Mouse (Mus musculus): ENCODE results near the gene Gm21988. TPM values are rescaled to one million over a fixed set of nuclear protein-coding genes. Genes with fewer than 3 reads are reported as not detected.

Gm21988 gene
- 0.59 TPM for polyA plus RNA-seq (2014; fragmentation: Illumina TruSeq; extraction: RNeasy Lipid Tissue Mini Kit (QIAGEN cat#74804); ENCODE audit: low replicate concordance)

DNA sequence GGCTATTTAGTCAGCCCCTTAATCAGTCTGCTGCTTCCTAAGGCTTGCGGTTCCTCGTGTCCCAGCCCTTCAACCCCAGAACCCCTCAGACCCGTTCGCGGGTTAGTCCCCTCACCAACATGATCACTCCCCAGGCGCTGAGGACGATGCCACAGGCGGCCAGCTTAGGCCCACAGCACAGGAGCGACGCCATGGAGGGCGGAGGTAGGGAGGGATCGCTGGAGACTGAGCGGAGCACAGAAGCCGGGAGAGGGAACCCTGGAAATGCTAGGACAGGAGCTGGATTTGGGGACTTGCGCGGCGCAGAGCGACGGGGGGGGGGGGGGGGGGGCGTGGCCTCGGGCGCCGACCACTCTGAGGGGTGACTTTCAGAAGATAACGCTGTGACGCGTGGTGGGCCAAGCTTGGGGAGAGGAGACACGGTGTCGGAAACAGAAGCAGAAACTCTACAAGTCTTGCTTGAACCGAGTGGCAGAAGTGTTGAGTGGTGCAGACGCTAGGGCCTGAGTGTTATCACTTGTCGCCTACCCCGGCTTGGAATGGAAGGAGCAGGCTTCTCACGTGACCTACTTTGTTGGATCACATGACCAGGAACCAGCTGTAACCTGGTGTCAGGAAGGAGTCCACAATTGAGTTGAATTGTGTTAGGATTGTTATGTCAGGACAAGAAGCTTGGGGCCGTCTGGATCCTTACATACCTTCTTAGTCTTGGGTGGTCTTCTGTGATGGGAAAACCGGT lies at the start of gene Gm21988, which contains the start of gene Rnasek:
Gm21988 (minus strand) TSS at position 290 of the 739 bp plus-strand sequence.
Rnasek (minus strand) TSS at position 302 of the 739 bp plus-strand sequence.

GRCm38 (mm10) chr11:70254931-70255531 lies 15.4 kb upstream of the Gm21988 start, which contains the start of gene Alox12:
TSS of gene Alox12 (minus strand) at chr11:70255353.

GRCm38 (mm10) chr11:70237457-70238167 lies 2.0 kb downstream of the Gm21988 start, which contains the start of gene 0610010K14Rik:
TSS of gene 0610010K14Rik (minus strand) at chr11:70237914.

GRCm38 (mm10) chr11:70229260-70230010 lies 10.2 kb downstream of the Gm21988 start, which contains the start of gene Bcl6b:
TSS of gene Bcl6b (minus strand) at chr11:70229798.

GRCm38 (mm10) chr11:70220731-70221602 lies 18.7 kb downstream of the Gm21988 start, which contains the start of gene Slc16a13:
TSS of gene Slc16a13 (minus strand) at chr11:70221064.

DNA sequence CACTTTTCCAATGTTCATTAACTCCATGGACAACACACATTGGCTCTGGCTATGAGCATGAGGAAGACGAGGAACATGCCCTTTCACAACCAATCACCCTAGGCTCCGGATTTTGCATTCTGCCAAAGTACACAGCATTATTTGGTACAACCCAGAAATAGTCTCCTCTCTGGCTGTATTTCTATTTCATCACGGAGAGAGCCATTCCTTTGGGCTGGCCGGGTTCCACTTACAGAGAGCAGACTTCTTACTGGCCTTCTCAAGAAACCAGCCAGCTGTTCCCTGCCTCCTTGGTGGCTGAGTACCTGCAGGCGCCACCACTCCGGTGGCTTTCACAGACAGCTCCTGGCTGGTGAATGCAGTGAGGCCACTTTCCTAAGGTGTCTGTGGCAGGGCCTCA lies 27.2 kb downstream of the Gm21988 start, which contains the start of gene Slc16a11:
Slc16a11 (plus strand) TSS at position 330 of the 400 bp plus-strand sequence.

Other genes with a start within 250 kb of the Gm21988 start
- 558 TPM for gene Gabarap, start 248.7 kb downstream of the Gm21988 start, polyA plus RNA-seq (2014; fragmentation: Illumina TruSeq; extraction: RNeasy Lipid Tissue Mini Kit (QIAGEN cat#74804); ENCODE audit: low replicate concordance)
- gene Phf23, start 244.1 kb downstream of the Gm21988 start, polyA plus RNA-seq (2014; fragmentation: Illumina TruSeq; extraction: RNeasy Lipid Tissue Mini Kit (QIAGEN cat#74804); ENCODE audit: low replicate concordance) = 14.8 TPM
- gene Dvl2, start 239.2 kb downstream of the Gm21988 start, polyA plus RNA-seq (2014; fragmentation: Illumina TruSeq; extraction: RNeasy Lipid Tissue Mini Kit (QIAGEN cat#74804); ENCODE audit: low replicate concordance) = not detected
- 4.8 TPM for gene Acadvl, start 224.4 kb downstream of the Gm21988 start, polyA plus RNA-seq (2014; fragmentation: Illumina TruSeq; extraction: RNeasy Lipid Tissue Mini Kit (QIAGEN cat#74804); ENCODE audit: low replicate concordance)
- 0.30 TPM for gene Dlg4, start 222.9 kb downstream of the Gm21988 start, polyA plus RNA-seq (2014; fragmentation: Illumina TruSeq; extraction: RNeasy Lipid Tissue Mini Kit (QIAGEN cat#74804); ENCODE audit: low replicate concordance)
- gene Asgr1, start 185.7 kb downstream of the Gm21988 start, polyA plus RNA-seq (2014; fragmentation: Illumina TruSeq; extraction: RNeasy Lipid Tissue Mini Kit (QIAGEN cat#74804); ENCODE audit: low replicate concordance) = not detected
- gene Asgr2, start 147.2 kb downstream of the Gm21988 start, polyA plus RNA-seq (2014; fragmentation: Illumina TruSeq; extraction: RNeasy Lipid Tissue Mini Kit (QIAGEN cat#74804); ENCODE audit: low replicate concordance) = not detected
- 5.1 TPM for gene Mgl2, start 109.5 kb downstream of the Gm21988 start, polyA plus RNA-seq (2014; fragmentation: Illumina TruSeq; extraction: RNeasy Lipid Tissue Mini Kit (QIAGEN cat#74804); ENCODE audit: low replicate concordance)
- gene Clec10a, start 83.6 kb downstream of the Gm21988 start, polyA plus RNA-seq (2014; fragmentation: Illumina TruSeq; extraction: RNeasy Lipid Tissue Mini Kit (QIAGEN cat#74804); ENCODE audit: low replicate concordance) = not detected
- gene Slc16a11, start 27.1 kb downstream of the Gm21988 start, polyA plus RNA-seq (2014; fragmentation: Illumina TruSeq; extraction: RNeasy Lipid Tissue Mini Kit (QIAGEN cat#74804); ENCODE audit: low replicate concordance) = not detected
- gene Slc16a13, start 18.8 kb downstream of the Gm21988 start, polyA plus RNA-seq (2014; fragmentation: Illumina TruSeq; extraction: RNeasy Lipid Tissue Mini Kit (QIAGEN cat#74804); ENCODE audit: low replicate concordance) = 2.9 TPM
- gene Bcl6b, start 10.0 kb downstream of the Gm21988 start, polyA plus RNA-seq (2014; fragmentation: Illumina TruSeq; extraction: RNeasy Lipid Tissue Mini Kit (QIAGEN cat#74804); ENCODE audit: low replicate concordance) = 1.4 TPM
- 4.3 TPM for gene 0610010K14Rik, start 1.9 kb downstream of the Gm21988 start, polyA plus RNA-seq (2014; fragmentation: Illumina TruSeq; extraction: RNeasy Lipid Tissue Mini Kit (QIAGEN cat#74804); ENCODE audit: low replicate concordance)
- 24.1 TPM for gene Rnasek, start within 50 bp of the Gm21988 start, polyA plus RNA-seq (2014; fragmentation: Illumina TruSeq; extraction: RNeasy Lipid Tissue Mini Kit (QIAGEN cat#74804); ENCODE audit: low replicate concordance)
- gene Alox12, start 15.5 kb upstream of the Gm21988 start, polyA plus RNA-seq (2014; fragmentation: Illumina TruSeq; extraction: RNeasy Lipid Tissue Mini Kit (QIAGEN cat#74804); ENCODE audit: low replicate concordance) = 0.74 TPM
- not detected for gene Alox12e, start 82.8 kb upstream of the Gm21988 start, polyA plus RNA-seq (2014; fragmentation: Illumina TruSeq; extraction: RNeasy Lipid Tissue Mini Kit (QIAGEN cat#74804); ENCODE audit: low replicate concordance)
- 1.5 TPM for gene Alox15, start 112.2 kb upstream of the Gm21988 start, polyA plus RNA-seq (2014; fragmentation: Illumina TruSeq; extraction: RNeasy Lipid Tissue Mini Kit (QIAGEN cat#74804); ENCODE audit: low replicate concordance)
- 4.5 TPM for gene Pelp1, start 170.2 kb upstream of the Gm21988 start, polyA plus RNA-seq (2014; fragmentation: Illumina TruSeq; extraction: RNeasy Lipid Tissue Mini Kit (QIAGEN cat#74804); ENCODE audit: low replicate concordance)
- gene Arrb2, start 192.8 kb upstream of the Gm21988 start, polyA plus RNA-seq (2014; fragmentation: Illumina TruSeq; extraction: RNeasy Lipid Tissue Mini Kit (QIAGEN cat#74804); ENCODE audit: low replicate concordance) = 0.41 TPM
- 5.4 TPM for gene Med11, start 212.1 kb upstream of the Gm21988 start, polyA plus RNA-seq (2014; fragmentation: Illumina TruSeq; extraction: RNeasy Lipid Tissue Mini Kit (QIAGEN cat#74804); ENCODE audit: low replicate concordance)
- gene Zmynd15, start 219.6 kb upstream of the Gm21988 start, polyA plus RNA-seq (2014; fragmentation: Illumina TruSeq; extraction: RNeasy Lipid Tissue Mini Kit (QIAGEN cat#74804); ENCODE audit: low replicate concordance) = 0.78 TPM
- 16.5 TPM for gene Cxcl16, start 220.2 kb upstream of the Gm21988 start, polyA plus RNA-seq (2014; fragmentation: Illumina TruSeq; extraction: RNeasy Lipid Tissue Mini Kit (QIAGEN cat#74804); ENCODE audit: low replicate concordance)

Measured in small intestine, adult 10 weeks (tissue).